Mouse (Mus musculus) frontal cortex, adult 2 months (tissue): Measurements from ENCODE around the gene Sap30. TPM values are rescaled to one million over a fixed set of nuclear protein-coding genes. Genes with fewer than 3 reads are reported as not detected.
"Not testable (repeated sequence)": the region's sequence is repeated elsewhere in the genome, so short reads cannot be mapped to it uniquely, and the experiment has no call there.

ENCODE experiments used
- DNase-seq, 2 experiments: peaks; one replicate each; pipeline ENCODE4 v3.0.0; 2022; ENCODE audit warnings: low spot score in 1 of 2; ENCODE audit errors: extremely low spot score in 1 of 2
- polyA plus RNA-seq: library from polyadenylated mRNA; depleted of rRNA; stranded (reverse); fragments of >200 nt; gene quantifications from 2 replicates; pipeline ENCODE4 v1.2.3, GENCODE M21; 2012; rRNA removed

The Sap30 gene
- 10.6 and 11.5 TPM in 2 replicates for polyA plus RNA-seq

- DNase-seq: peak; percentile 96 to 98
These were observed at the start of gene Sap30 for GRCm38 (mm10) chr8:57487441-57488155. Gene Sap30, minus strand, starts transcription at chr8:57487860.

GRCm38 (mm10) chr8:57536167-57536566, 48.5 kb upstream of the Sap30 start:
- DNase-seq: no peak

GRCm38 (mm10) chr8:57534495-57534894, 46.8 kb upstream of the Sap30 start:
- no peak for DNase-seq

GRCm38 (mm10) chr8:57533106-57533505, 45.4 kb upstream of the Sap30 start:
- DNase-seq: no peak

- peak in 1 of 2 experiments; percentile 42 for DNase-seq
These were observed 44.6 kb upstream of the Sap30 start for GRCm38 (mm10) chr8:57532223-57532622.

- peak in 1 of 2 experiments; percentile 90 for DNase-seq
These were observed 43.1 kb upstream of the Sap30 start for GRCm38 (mm10) chr8:57530666-57531349.

GRCm38 (mm10) chr8:57530238-57530637, 42.6 kb upstream of the Sap30 start:
- DNase-seq: no peak

- DNase-seq: no peak
These were observed 40.4 kb upstream of the Sap30 start for GRCm38 (mm10) chr8:57528036-57528435.

GRCm38 (mm10) chr8:57520186-57520786, 32.6 kb upstream of the Sap30 start:
- no peak for DNase-seq

GRCm38 (mm10) chr8:57517723-57518122, 30.1 kb upstream of the Sap30 start:
- no peak for DNase-seq

GRCm38 (mm10) chr8:57516685-57517084, 29.0 kb upstream of the Sap30 start:
- not testable (repeated sequence) for DNase-seq

GRCm38 (mm10) chr8:57513178-57513661, 25.6 kb upstream of the Sap30 start:
- DNase-seq: not testable (repeated sequence)

GRCm38 (mm10) chr8:57512141-57513056, 24.7 kb upstream of the Sap30 start:
- no peak for DNase-seq

- DNase-seq: peak; percentile 99 to 100
These were observed 23.9 kb upstream of the Sap30 start, which contains the start of gene Hmgb2 for GRCm38 (mm10) chr8:57511316-57512118. Gene Hmgb2, plus strand, starts transcription at chr8:57511907.

- no peak for DNase-seq
These were observed 23.2 kb upstream of the Sap30 start for GRCm38 (mm10) chr8:57510791-57511315.

- DNase-seq: no peak
These were observed 21.0 kb upstream of the Sap30 start for GRCm38 (mm10) chr8:57508657-57509056.

GRCm38 (mm10) chr8:57507556-57508063, 19.9 kb upstream of the Sap30 start:
- no peak for DNase-seq

GRCm38 (mm10) chr8:57505500-57505899, 17.8 kb upstream of the Sap30 start:
- not testable (repeated sequence) for DNase-seq

GRCm38 (mm10) chr8:57503641-57504040, 16.0 kb upstream of the Sap30 start:
- peak in 1 of 2 experiments; percentile 84 for DNase-seq
